Mouse (Mus musculus): ENCODE measurements around the gene Gm10666.
"Not testable (repeated sequence)": the region's sequence is repeated elsewhere in the genome, so short reads cannot be mapped to it uniquely, and the experiment has no call there.

Gene Gm10666

GRCm38 (mm10) chr7:22134641-22135040 lies at the start of gene Gm10666:
Gm10666 (minus strand) TSS chr7:22134741.
- DNase-seq (ENCODE audit: low spot score) = not testable (repeated sequence)

DNA sequence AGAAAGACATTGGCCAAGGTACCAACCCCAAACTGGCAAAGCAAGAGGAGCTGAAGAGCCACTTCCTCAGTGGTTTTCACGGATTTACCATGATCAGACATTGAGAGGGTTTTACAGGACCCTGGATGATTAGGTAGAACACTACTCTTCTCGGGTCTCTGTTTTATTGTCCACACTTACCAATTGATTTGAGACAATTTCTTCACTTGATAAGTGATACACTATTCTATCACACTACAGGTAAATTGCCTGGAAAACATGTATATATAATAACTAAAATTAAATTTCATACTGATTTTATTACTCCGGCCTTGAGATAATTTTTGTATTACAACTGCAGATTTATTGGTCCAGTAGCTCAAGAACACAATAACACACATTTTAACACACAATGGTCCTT lies 29.4 kb upstream of the Gm10666 start, which contains the start of gene Vmn1r142:
Gene Vmn1r142 (minus strand): TSS at position 101 of the 400 bp plus-strand sequence.
- not testable (repeated sequence) for DNase-seq (ENCODE audit: low spot score)

GRCm38 (mm10) chr7:22118145-22118544 lies 16.4 kb downstream of the Gm10666 start, which contains the start of gene Gm16451:
Gm16451 (minus strand) TSS chr7:22118245.
- DNase-seq (ENCODE audit: low spot score) = not testable (repeated sequence)
